Mouse (Mus musculus) hindbrain, embryonic 13.5 days (tissue): ENCODE results near the gene Rab3b. TPM values are rescaled to one million over a fixed set of nuclear protein-coding genes. Genes with fewer than 3 reads are reported as not detected.
A peak's percentile ranks its signal among the peaks of the same experiment; 100 is the strongest.

Experiments
- ATAC-seq: fragments of 200-750 bp; cut with Nextera tagmentation; 2 replicates; pipeline ENCODE4 v1.8.0; 2017; ENCODE audit warnings: moderate TSS enrichment; ENCODE audit not compliant: low FRiP score
- H3K27ac ChIP-seq: fragments of 300-500 bp; sonication (generic); 2 replicates; pipeline ENCODE4 v1.5.1; 2015; ENCODE audit warnings: inconsistent platforms, mild to moderate bottlenecking, moderate library complexity
- H3K27me3 ChIP-seq: fragments of 300-500 bp; sonication (generic); 2 replicates; pipeline ENCODE4 v1.6.1; 2015; ENCODE audit warnings: mild to moderate bottlenecking, inconsistent platforms
- H3K36me3 ChIP-seq: fragments of 300-500 bp; sonication (generic); 2 replicates; pipeline ENCODE4 v1.6.1; 2015; ENCODE audit warnings: mild to moderate bottlenecking, inconsistent platforms
- H3K4me1 ChIP-seq: fragments of 300-500 bp; sonication (generic); replicated peaks from 2 replicates; pipeline ENCODE4 v1.6.1; 2015; ENCODE audit warnings: inconsistent platforms
- H3K4me2 ChIP-seq: fragments of 300-500 bp; sonication (generic); 2 replicates; pipeline ENCODE4 v1.6.1; 2015; ENCODE audit warnings: inconsistent platforms, mild to moderate bottlenecking, moderate library complexity
- H3K4me3 ChIP-seq: fragments of 300-500 bp; sonication (generic); 2 replicates; pipeline ENCODE4 v1.5.1; 2015; ENCODE audit warnings: mild to moderate bottlenecking, inconsistent platforms
- H3K9ac ChIP-seq: fragments of 300-500 bp; sonication (generic); 2 replicates; pipeline ENCODE4 v1.6.1; 2015; ENCODE audit warnings: mild to moderate bottlenecking, inconsistent platforms
- H3K9me3 ChIP-seq: fragments of 300-500 bp; sonication (generic); 2 replicates; pipeline ENCODE4 v1.6.1; 2016; ENCODE audit warnings: inconsistent platforms
- WGBS: fragments of 180-500 bp; shearing (Covaris S2); methylation state at CpG from one replicate; pipeline ENCODE4 v1.1.7; 2015; 5-methylcytosine and 5-hydroxymethylcytosine counted together
- polyA plus RNA-seq: library from polyadenylated mRNA; unstranded; fragments of >200 nt; fragmentation: Nextera tagmentation; extraction: Ambion mirVana; gene quantifications from 2 replicates; pipeline ENCODE4 v1.2.1, GENCODE M21; 2015

The Rab3b gene
- polyA plus RNA-seq, 1 experiment from 2014 or later: 104 TPM

DNA sequence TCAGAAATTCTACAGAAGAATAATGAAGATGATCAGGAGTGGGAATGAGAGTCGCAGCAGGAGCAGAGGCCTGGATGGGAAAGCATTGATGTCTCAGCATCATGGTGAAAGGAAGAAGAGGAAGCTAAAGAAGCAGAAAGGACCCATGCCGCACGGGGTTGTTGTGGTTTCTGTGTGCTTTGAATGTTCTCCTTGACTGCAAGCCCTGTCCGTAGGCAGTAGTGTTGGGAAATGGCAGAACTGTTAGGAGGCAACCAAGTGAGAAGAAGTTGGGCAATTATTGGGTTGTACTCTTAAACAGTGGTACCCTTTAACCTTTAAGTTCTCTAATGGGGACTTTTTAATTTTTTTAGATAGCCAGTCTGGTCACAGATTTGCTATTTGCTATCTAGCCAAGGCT lies 56.0 kb downstream of the Rab3b start:
- H3K4me3 ChIP-seq: no peak overlapping the region
- 0 out of 2 replicates have a peak, but pooled peaks cover 4% of the 10 kb centered on the region for H3K36me3 ChIP-seq
- H3K4me2 ChIP-seq: no peak overlapping the region
- 93% methylated on average over 4 of the region's 4 CpGs for WGBS
- no peaks in the 10 kb centered on the region for H3K27me3 ChIP-seq
- no peak overlapping the region for H3K9ac ChIP-seq
- no peaks in the 10 kb centered on the region for H3K9me3 ChIP-seq
- no peak for ATAC-seq
- no peak overlapping the region for H3K27ac ChIP-seq
- H3K4me1 ChIP-seq: peaks cover 10% of the 10 kb centered on the region

DNA sequence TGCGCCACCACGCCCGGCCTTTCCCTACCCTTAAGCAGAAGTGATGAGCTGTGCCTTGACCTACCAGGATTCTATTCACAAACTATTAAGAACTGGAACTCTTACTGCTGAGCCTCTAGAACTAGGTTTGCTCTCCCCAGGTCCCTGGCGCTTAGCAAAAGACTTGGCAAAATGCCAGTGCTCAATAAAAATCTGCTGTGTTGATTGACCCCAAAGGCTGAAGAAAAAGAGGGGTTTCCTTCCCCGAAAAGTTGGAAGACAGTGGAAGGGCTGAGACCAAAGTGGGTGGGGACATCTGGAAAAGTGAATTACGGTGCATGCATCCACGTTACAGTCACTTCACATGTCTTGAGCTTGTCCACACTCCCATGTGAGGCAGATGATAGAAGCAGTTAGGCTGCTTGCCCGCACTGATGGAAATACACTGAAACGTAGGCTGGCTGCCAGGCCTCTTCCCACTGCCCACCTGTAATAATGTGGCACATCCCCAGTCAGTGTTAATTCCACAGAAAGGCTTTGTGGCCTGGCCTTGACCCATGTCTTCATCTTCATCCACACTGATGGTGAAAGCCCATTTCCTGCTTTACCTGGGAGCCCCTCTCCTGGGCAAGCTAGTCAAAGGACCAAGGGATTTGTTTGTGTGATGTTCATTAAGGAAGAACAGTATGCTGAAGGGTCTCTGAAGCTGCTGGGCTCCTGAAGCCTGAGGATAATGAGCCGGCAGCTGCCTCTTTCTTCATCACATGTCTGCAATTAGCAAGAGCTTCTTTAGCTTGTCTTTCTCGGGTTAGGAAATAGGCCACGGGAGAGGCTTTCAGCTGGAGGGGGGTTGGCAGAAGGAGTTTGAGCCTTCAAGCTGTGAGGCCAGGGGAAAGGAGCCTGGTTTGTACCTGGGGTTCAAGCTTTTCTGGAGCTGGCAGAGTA lies 59.2 kb downstream of the Rab3b start:
- no peak overlapping the region for H3K4me3 ChIP-seq
- H3K4me2 ChIP-seq: no peak overlapping the region
- H3K9ac ChIP-seq: no peak overlapping the region
- WGBS: 71% methylated on average over 12 of the region's 12 CpGs
- H3K9me3 ChIP-seq: no peaks in the 10 kb centered on the region
- no peak for ATAC-seq
- no peaks in the 10 kb centered on the region for H3K27me3 ChIP-seq
- 0 out of 2 replicates have a peak, but pooled peaks cover 4% of the 10 kb centered on the region for H3K36me3 ChIP-seq
- H3K27ac ChIP-seq: no peak overlapping the region; the same call in 1 of the 2 replicates
- peaks cover 33% of the 10 kb centered on the region for H3K4me1 ChIP-seq

DNA sequence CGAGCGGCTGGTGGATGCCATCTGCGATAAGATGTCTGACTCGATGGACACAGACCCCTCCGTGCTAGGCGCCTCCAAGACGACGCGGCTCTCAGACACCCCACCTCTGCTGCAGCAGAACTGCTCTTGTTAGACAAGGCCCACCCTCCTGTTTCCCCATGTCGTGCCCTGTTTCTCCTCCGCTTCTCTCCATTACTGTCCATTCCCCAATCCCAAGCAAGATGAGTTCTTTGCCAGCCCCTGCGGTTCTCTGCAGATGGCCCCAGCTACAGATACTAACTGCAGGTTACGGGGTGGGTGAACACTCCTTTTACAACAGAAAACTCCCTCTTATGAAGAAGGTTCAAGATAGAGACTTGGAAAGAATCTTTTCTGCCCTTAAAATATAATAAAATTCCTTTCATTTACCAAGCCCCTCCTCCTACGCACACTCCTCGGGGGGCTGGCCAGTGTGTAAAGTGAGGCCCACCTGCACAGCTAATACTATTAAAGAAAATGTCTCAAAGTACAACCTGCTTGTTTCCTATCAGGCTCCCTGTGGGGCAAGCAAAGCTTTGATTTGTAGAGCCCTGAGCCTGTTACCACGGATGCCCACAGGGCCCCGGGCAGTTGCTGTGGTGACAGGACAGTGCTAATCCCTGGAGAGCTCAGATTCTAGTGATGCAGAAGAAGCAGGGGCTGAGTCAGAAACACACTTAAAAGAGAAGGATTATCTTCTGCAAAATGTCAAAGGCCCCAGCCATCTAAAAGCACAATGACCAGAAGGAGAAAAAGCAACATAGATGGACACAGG lies 62.0 kb downstream of the Rab3b start:
- Histone ChIP-seq H3K4me3 (no peak overlapping the region), H3K4me1 (peaks cover 43% of the 10 kb centered on the region), H3K27ac (no peak overlapping the region), H3K9ac (no peak overlapping the region), H3K27me3 (no peaks in the 10 kb centered on the region), H3K36me3 (0 out of 2 replicates have a peak, but pooled peaks cover 4% of the 10 kb centered on the region), H3K4me2 (no peak overlapping the region), H3K9me3 (no peaks in the 10 kb centered on the region)
- 79% methylated on average over 17 of the region's 17 CpGs for WGBS
- ATAC-seq: no peak

DNA sequence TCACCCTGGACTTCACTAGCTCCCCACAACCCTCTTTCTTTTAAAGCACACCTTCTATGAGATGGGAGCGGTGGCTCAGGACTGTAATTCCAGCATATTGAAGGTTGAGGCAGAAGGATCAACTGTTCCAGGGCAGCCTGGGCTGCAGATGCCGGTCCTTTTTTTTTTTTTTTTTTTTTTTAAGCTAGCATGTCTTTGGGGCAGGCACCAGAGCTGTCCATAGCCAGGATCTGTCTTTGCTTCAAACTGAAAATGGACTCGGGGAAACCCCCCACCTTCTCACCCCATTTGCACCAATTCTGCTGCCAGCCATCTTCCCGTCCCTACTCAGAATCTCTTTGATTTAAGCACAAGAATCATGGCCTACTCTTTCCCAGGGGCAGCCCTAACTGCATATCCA lies 63.3 kb downstream of the Rab3b start:
- H3K9me3 ChIP-seq: no peaks in the 10 kb centered on the region
- H3K4me2 ChIP-seq: no peak overlapping the region
- peaks cover 43% of the 10 kb centered on the region for H3K4me1 ChIP-seq
- H3K36me3 ChIP-seq: no peaks in the 10 kb centered on the region
- 91% methylated on average over 4 of the region's 4 CpGs for WGBS
- ATAC-seq: no peak
- H3K4me3 ChIP-seq: no peak overlapping the region
- H3K27ac ChIP-seq: no peak overlapping the region
- no peaks in the 10 kb centered on the region for H3K27me3 ChIP-seq
- no peak overlapping the region for H3K9ac ChIP-seq

DNA sequence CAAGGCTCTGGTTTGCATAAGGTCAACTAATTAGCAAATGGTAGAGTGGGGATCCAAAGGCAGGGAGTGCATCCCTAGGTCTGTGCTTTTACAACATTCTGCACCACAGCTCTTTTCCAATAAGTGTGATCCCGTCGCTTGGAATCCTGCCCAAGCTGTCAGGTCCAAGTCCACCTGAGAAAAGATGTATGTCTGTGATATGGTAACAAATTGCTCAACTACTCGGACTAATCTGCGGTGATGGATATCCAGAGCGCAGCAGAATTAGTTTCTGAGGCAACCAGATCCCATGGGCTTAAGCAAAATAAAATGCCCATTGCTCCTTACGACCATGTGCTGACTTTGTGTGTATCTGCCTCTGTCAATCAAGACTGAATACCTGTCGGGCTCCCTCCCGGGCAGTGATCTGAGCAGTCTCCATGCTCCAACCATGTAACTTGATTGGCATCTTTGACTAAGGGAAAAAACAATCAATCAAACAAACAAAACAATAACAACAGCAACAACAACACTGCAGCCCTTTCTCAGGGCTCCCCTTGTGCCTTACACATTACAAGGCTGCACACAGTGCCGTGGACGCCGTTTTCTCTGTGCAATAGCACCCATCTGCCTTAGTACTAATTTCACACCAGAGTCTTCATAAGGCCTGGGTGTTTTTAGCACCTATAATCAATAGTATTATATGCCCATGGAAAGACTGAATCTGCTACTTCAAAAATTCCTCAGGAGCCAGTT lies 64.3 kb downstream of the Rab3b start:
- H3K36me3 ChIP-seq: no peaks in the 10 kb centered on the region
- peak; percentile 59; the same call in 1 of the 2 replicates for ATAC-seq
- 61% methylated on average over 11 of the region's 11 CpGs for WGBS

DNA sequence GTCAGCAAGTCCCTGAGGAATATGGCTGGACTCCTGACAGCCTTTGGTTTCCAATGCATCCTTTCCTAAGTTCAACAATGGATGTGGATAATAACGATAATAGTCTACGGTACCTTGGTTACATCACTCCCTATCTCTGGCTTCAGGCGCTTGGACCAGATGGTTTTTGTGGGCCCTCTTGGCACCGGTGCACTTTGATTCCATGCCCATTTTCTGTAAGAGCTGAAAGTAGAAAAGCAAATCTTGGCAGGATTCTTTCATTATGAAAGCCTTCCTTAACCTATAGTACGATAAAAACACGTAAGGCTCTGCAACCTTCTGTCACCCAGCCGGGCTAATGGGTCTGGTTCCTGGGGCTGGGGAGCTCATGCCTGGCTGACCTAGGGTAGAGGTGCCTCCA lies 70.3 kb downstream of the Rab3b start:
- H3K27ac ChIP-seq: no peak overlapping the region
- no peak for ATAC-seq
- 92% methylated on average over 7 of the region's 7 CpGs for WGBS
- H3K27me3 ChIP-seq: no peaks in the 10 kb centered on the region
- no peaks in the 10 kb centered on the region for H3K9me3 ChIP-seq
- H3K4me1 ChIP-seq: 0 out of 2 replicates have a peak, but pooled peaks cover 3% of the 10 kb centered on the region
- no peak overlapping the region for H3K4me2 ChIP-seq
- no peak overlapping the region for H3K9ac ChIP-seq
- no peaks in the 10 kb centered on the region for H3K36me3 ChIP-seq
- H3K4me3 ChIP-seq: no peak overlapping the region

More for the DNA sequence above, 64.3 kb downstream of the Rab3b start:
- Histone ChIP-seq H3K4me3 (no peak overlapping the region), H3K4me2 (no peak overlapping the region), H3K9ac (no peak overlapping the region), H3K27me3 (no peaks in the 10 kb centered on the region), H3K9me3 (no peaks in the 10 kb centered on the region), H3K4me1 (peaks cover 40% of the 10 kb centered on the region), H3K27ac (peak overlapping the region; percentile 68)

DNA sequence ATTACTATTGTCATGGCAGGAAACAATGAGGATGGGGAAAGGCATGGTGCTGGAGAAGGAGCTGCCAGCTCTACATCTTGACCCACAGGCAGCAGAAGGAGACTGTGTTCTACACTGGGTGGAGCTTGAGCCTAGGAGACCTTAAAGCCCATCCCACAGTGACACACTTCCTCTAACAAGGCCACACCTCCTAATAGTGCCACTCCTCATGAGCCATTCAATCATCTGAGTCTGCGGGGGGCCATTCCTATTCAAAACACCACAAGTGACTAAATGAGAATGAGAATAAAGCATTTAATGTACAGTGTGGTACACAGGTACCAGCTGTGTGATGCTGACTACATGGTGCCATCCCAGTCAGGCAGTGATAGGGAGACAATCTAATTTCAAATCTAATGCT lies 71.3 kb downstream of the Rab3b start:
- no peak overlapping the region for H3K4me2 ChIP-seq
- H3K27me3 ChIP-seq: no peaks in the 10 kb centered on the region
- no peak for ATAC-seq
- H3K4me3 ChIP-seq: no peak overlapping the region
- H3K27ac ChIP-seq: no peak overlapping the region
- H3K9me3 ChIP-seq: no peaks in the 10 kb centered on the region
- H3K4me1 ChIP-seq: no peaks in the 10 kb centered on the region
- 97% methylated on average over 1 of the region's 1 CpGs for WGBS
- no peaks in the 10 kb centered on the region for H3K36me3 ChIP-seq
- no peak overlapping the region for H3K9ac ChIP-seq

DNA sequence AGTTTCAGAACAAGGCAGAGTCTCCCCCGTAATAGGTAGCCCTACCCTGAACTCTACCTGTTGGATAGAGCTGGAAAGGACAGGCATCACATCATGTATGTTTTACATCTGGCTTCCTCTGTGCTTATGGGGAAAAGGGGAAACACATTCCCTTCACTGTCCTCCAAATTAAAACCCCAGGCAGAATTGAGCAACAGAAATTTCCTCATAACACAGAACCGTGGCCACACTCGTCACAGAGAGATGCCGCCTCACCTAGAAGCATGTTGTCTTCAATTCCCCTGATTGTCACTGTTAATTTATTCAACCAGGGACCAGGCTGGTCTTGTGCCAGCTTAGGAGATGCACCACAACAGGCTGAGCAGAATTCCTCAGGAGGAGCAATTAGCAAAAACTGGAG lies 72.8 kb downstream of the Rab3b start:
- Histone ChIP-seq H3K27ac (no peak overlapping the region), H3K9me3 (no peaks in the 10 kb centered on the region), H3K9ac (no peak overlapping the region), H3K4me1 (no peaks in the 10 kb centered on the region), H3K36me3 (no peaks in the 10 kb centered on the region), H3K4me3 (no peak overlapping the region), H3K4me2 (no peak overlapping the region), H3K27me3 (no peaks in the 10 kb centered on the region)
- no peak for ATAC-seq
- 89% methylated on average over 4 of the region's 4 CpGs for WGBS

DNA sequence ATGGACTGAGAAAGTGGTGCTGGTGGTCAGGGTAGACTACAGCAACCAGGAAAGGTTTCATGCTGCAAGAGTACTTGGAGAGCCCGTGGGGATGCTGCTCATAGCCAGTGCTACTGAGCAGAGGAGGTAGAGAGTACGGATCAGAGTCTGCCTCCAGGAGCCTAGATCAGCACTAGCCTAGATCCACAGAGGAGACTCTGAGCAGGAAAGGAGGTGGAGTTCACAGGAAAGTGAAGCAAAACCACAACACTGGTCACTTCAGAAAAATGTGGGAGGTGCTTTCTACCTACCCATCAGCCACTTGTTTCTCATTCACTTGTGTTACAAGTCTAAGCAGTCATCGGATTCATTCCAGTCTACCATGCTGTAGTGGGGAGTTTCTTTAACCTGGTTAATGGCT lies 80.8 kb downstream of the Rab3b start:
- WGBS: 89% methylated on average over 3 of the region's 3 CpGs

DNA sequence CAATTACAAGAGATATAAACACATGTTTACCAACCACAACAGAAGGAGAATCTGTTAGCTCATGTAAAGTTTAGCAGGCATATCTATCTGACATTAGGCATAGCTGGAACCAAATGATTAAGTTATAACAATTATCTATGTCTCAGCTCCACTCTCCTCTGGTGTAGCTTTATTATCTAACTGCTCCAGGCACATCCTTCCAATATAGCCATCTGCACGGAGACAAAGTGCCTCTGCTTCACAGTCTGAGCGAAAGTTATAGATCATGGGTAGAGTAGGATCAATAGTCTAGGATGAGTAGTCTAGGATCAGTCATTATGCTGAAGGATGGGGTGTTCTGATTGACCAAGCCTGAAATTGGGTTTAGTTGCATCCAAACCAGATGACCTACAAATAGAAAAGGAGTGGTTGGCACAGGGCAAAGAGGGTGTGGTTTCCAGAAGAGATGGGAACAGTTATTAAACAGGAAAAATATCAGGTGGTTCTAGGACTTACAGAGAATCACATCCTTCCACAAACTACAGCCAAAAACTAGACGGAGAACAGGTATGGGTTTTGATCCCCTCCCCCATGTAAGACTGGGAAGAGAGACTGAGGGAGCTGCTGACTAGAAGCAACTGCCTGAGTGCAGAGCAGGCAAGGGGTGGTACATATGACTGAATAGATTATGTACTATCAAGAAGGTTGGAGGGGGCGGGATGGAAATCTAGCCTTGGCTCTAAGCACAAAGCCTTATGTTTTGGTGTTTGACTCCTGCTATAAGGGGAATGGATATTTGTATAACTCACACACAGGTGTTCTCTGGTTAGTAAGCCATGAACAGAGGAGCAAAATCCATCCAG lies 82.0 kb downstream of the Rab3b start:
- WGBS: 88% methylated on average over 4 of the region's 4 CpGs
- H3K4me3 ChIP-seq: no peak overlapping the region
- no peaks in the 10 kb centered on the region for H3K36me3 ChIP-seq

More for the DNA sequence above, 80.8 kb downstream of the Rab3b start:
- Histone ChIP-seq H3K4me3 (no peak overlapping the region), H3K9ac (no peak overlapping the region), H3K4me1 (no peaks in the 10 kb centered on the region), H3K36me3 (no peaks in the 10 kb centered on the region), H3K27me3 (no peaks in the 10 kb centered on the region), H3K9me3 (no peaks in the 10 kb centered on the region), H3K27ac (no peak overlapping the region), H3K4me2 (no peak overlapping the region)
- ATAC-seq: no peak

DNA sequence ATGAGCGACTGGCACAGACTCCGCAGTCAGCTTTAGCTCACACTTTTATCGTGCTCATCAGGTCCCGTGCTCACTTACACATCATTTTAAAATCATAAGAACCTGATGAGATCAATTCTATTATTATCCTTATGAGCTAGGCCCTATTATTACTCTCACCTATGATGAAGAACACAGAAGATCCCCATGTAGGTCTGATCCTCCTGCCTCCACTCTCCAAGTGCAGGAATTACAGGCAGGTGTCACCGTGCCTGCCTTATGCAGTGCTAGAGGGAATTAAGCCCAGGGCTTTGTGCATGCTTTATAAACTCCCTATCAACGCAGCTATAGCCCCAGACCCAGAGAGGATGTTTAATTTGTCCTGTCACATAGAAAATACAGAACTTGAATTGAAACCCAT lies 84.2 kb downstream of the Rab3b start:
- Histone ChIP-seq H3K9me3 (no peaks in the 10 kb centered on the region), H3K4me1 (no peaks in the 10 kb centered on the region), H3K9ac (no peak overlapping the region), H3K4me2 (no peak overlapping the region), H3K36me3 (no peaks in the 10 kb centered on the region), H3K27ac (no peak overlapping the region), H3K27me3 (no peaks in the 10 kb centered on the region), H3K4me3 (no peak overlapping the region)
- no peak for ATAC-seq
- WGBS: 77% methylated on average over 6 of the region's 6 CpGs

More for the DNA sequence above, 82.0 kb downstream of the Rab3b start:
- no peak overlapping the region for H3K9ac ChIP-seq
- no peak for ATAC-seq
- H3K27me3 ChIP-seq: no peaks in the 10 kb centered on the region
- no peak overlapping the region for H3K4me2 ChIP-seq
- no peaks in the 10 kb centered on the region for H3K9me3 ChIP-seq
- H3K27ac ChIP-seq: no peak overlapping the region
- H3K4me1 ChIP-seq: no peaks in the 10 kb centered on the region
